Mouse (Mus musculus) embryonic facial prominence, embryonic 11.5 days (tissue): ENCODE results near the gene Fdxacb1. TPM values are rescaled to one million over a fixed set of nuclear protein-coding genes. Genes with fewer than 3 reads are reported as not detected.

Source experiments
- ATAC-seq: fragments of 200-750 bp; cut with Nextera tagmentation; replicated peaks from 2 replicates; pipeline ENCODE4 v1.8.0; 2017; ENCODE audit warnings: low read depth; ENCODE audit not compliant: insufficient number of reproducible peaks, low FRiP score, low TSS enrichment
- DNase-seq: peaks from one replicate; pipeline ENCODE4 v3.0.0-alpha.2; 2015; ENCODE audit warnings: low spot score
- H3K27ac ChIP-seq: fragments of 300-500 bp; sonication (generic); replicated peaks from 2 replicates; pipeline ENCODE4 v1.5.1; 2014; ENCODE audit warnings: mild to moderate bottlenecking, low read depth, low read length, control low read depth
- H3K27me3 ChIP-seq: fragments of 300-500 bp; sonication (generic); 2 replicates; pipeline ENCODE4 v1.6.1; 2014; ENCODE audit warnings: mild to moderate bottlenecking, low read length, moderate library complexity, mixed read lengths; ENCODE audit not compliant: control insufficient read depth, insufficient read depth
- H3K36me3 ChIP-seq: fragments of 300-500 bp; sonication (generic); replicated peaks from 2 replicates; pipeline ENCODE4 v1.6.1; 2014; ENCODE audit warnings: low read depth, mild to moderate bottlenecking, low read length, moderate library complexity, mixed read lengths; ENCODE audit not compliant: control insufficient read depth, insufficient read depth
- H3K4me1 ChIP-seq: fragments of 300-500 bp; sonication (generic); 2 replicates; pipeline ENCODE4 v1.6.1; 2014; ENCODE audit warnings: low read length, mixed read lengths; ENCODE audit not compliant: control insufficient read depth, insufficient read depth
- H3K4me2 ChIP-seq: fragments of 300-500 bp; sonication (generic); 2 replicates; pipeline ENCODE4 v1.6.1; 2014; ENCODE audit warnings: low read depth, mild to moderate bottlenecking, control low read depth, low read length, moderate library complexity
- H3K4me3 ChIP-seq: fragments of 300-500 bp; sonication (generic); 2 replicates; pipeline ENCODE4 v1.5.1; 2014; ENCODE audit warnings: low read depth, low read length, control low read depth
- H3K9ac ChIP-seq: fragments of 300-500 bp; sonication (generic); replicated peaks from 2 replicates; pipeline ENCODE4 v1.6.1; 2014; ENCODE audit warnings: mild to moderate bottlenecking, control low read depth, low read length
- H3K9me3 ChIP-seq: fragments of 300-500 bp; sonication (generic); replicated peaks from 2 replicates; pipeline ENCODE4 v1.6.1; 2016; ENCODE audit warnings: mild to moderate bottlenecking, low read length, inconsistent platforms, mixed read lengths; ENCODE audit not compliant: control insufficient read depth
- WGBS: fragments of 180-500 bp; shearing (Covaris S2); extraction: QIAGEN DNeasy Blood & Tissue Kit; methylation state at CpG from one replicate; pipeline ENCODE4 v1.1.7; 2014; 5-methylcytosine and 5-hydroxymethylcytosine counted together
- polyA plus RNA-seq: library from polyadenylated mRNA; unstranded; fragments of >200 nt; fragmentation: Nextera tagmentation; extraction: Ambion mirVana; gene quantifications from 2 replicates; pipeline ENCODE4 v1.2.1, GENCODE M21; 2014

Gene Fdxacb1
- polyA plus RNA-seq = 14.1 and 14.3 TPM in 2 replicates

DNA sequence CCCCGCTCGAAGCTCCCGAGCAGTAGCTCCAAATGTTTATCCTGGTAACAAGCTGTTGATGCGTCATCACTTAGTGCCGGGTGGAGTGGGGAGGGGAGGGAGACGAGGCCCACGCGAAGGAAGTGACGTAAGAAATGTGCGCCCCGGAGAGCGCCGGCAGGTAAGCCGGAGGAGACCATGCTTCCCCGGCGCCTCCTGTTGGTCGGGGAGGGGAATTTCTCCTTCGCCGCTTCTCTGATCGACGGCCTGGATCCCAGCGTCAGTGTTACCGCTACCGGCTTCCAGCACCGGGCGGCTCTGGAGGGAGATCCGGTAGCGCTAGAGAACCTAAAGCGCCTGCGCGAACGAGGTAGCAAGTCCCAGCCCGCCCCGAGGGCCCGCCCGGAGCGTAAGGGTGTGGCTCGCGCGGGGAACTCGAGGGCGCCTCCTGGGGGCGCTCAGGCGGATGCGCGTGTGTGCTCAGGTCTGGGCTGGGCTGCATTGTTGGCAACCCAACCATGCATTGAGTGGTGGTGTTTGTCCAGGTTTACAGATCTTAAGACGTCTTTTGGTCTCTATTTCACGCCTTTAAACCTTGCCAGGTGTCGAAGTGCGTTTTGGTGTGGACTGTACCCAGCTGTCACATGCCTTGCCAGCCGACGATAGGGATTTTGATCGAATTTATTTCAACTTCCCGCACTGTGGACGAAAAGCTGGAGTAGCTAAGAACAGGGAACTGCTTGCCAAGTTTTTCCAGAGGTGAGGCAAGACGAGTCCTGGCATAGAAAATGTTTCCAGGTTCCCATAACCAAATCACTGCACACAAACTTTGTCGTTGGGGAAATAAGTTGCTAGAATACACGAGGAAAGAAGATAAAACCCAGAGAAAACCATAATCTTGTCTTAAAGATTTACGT lies at the start of gene Fdxacb1:
TSS of gene Fdxacb1 (plus strand) at position 130 of the 896 bp plus-strand sequence.
- ATAC-seq = peak; percentile 96
- 5% methylated on average over 59 of the region's 59 CpGs for WGBS
- no peaks in the 10 kb centered on the region for H3K9me3 ChIP-seq
- H3K4me1 ChIP-seq = no peaks in the 10 kb centered on the region
- peak; percentile 99 for DNase-seq
- peak within 1 kb of the TSS; percentile 62 for H3K4me2 ChIP-seq
- H3K4me3 ChIP-seq = peak within 1 kb of the TSS; percentile 52
- no peaks in the 10 kb centered on the region for H3K36me3 ChIP-seq
- H3K27ac ChIP-seq = peak within 1 kb of the TSS; percentile 80
- H3K9ac ChIP-seq = peak within 1 kb of the TSS; percentile 76
- H3K27me3 ChIP-seq = no peaks in the 10 kb centered on the region

GRCm38 (mm10) chr9:50718878-50719277 lies 49.2 kb upstream of the Fdxacb1 start:
- 77% methylated on average over 4 of the region's 4 CpGs for WGBS
- Histone ChIP-seq H3K9me3 (no peaks in the 10 kb centered on the region), H3K4me2 (no peak overlapping the region), H3K27ac (no peak overlapping the region), H3K4me1 (no peaks in the 10 kb centered on the region), H3K9ac (no peak overlapping the region), H3K4me3 (no peak overlapping the region), H3K36me3 (no peaks in the 10 kb centered on the region), H3K27me3 (no peaks in the 10 kb centered on the region)
- ATAC-seq = no peak
- DNase-seq = no peak

DNA sequence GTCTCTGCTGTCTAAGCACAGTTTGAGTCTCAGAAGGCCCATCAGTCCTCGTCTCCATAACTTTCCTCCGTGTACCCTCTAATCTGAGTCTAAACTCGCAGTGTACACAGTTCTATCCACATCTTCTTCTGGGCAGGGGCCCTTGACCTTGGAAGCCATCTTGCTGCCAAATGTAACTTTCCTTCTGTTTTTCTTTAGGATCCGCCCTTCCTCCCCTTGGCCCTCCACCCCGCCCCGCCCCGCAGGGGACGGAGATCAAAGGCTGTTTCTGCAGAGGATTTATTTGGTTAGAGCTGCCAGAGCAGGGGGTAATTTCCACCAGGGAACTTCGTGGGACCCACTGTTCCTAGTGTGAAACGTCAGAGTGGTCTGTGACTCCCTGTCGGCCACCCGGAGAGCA lies 47.0 kb upstream of the Fdxacb1 start:
- H3K4me1 ChIP-seq = no peaks in the 10 kb centered on the region
- H3K9ac ChIP-seq = no peak overlapping the region
- 34% methylated on average over 12 of the region's 12 CpGs for WGBS
- no peak for ATAC-seq
- H3K4me2 ChIP-seq = no peak overlapping the region
- H3K27me3 ChIP-seq = no peaks in the 10 kb centered on the region
- no peak for DNase-seq
- no peaks in the 10 kb centered on the region for H3K36me3 ChIP-seq
- H3K4me3 ChIP-seq = no peak overlapping the region
- H3K9me3 ChIP-seq = no peaks in the 10 kb centered on the region
- no peak overlapping the region for H3K27ac ChIP-seq

DNA sequence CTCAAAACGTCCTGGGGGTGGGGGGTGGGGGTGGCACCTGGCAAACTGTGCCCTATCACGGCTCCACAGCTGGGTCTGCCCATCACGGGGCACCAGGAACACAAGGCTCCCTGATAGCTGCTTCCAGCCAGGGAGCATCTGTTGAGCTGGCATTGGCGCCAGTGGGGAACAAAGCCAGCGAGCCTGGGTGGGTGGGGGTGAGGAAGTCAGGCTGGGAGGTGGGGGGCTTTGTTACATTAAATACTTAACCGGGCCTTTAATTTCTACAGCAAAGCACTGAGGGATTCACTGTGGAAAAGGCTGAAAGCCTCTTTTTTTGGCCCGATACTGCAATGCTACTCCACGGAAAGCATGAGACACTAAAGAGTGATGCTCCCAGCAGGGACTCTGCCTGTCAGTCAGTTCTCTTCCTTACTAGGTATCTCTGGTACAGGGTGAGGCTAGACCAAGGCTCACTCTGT lies 45.6 kb upstream of the Fdxacb1 start:
- H3K27ac ChIP-seq = no peak overlapping the region

GRCm38 (mm10) chr9:50723406-50723805 lies 44.6 kb upstream of the Fdxacb1 start:
- Histone ChIP-seq H3K27ac (no peak overlapping the region), H3K27me3 (no peaks in the 10 kb centered on the region), H3K9me3 (no peaks in the 10 kb centered on the region), H3K36me3 (no peaks in the 10 kb centered on the region), H3K4me1 (no peaks in the 10 kb centered on the region), H3K4me2 (no peak overlapping the region), H3K4me3 (no peak overlapping the region), H3K9ac (no peak overlapping the region)
- ATAC-seq (no peak), DNase-seq (no peak)
- WGBS = 78% methylated on average over 7 of the region's 7 CpGs

More for the DNA sequence above, 45.6 kb upstream of the Fdxacb1 start:
- ATAC-seq (no peak), DNase-seq (no peak)
- Histone ChIP-seq H3K27me3 (no peaks in the 10 kb centered on the region), H3K4me3 (no peak overlapping the region), H3K9me3 (no peaks in the 10 kb centered on the region), H3K4me2 (no peak overlapping the region), H3K9ac (no peak overlapping the region), H3K36me3 (no peaks in the 10 kb centered on the region), H3K4me1 (no peaks in the 10 kb centered on the region)
- 61% methylated on average over 8 of the region's 8 CpGs for WGBS

DNA sequence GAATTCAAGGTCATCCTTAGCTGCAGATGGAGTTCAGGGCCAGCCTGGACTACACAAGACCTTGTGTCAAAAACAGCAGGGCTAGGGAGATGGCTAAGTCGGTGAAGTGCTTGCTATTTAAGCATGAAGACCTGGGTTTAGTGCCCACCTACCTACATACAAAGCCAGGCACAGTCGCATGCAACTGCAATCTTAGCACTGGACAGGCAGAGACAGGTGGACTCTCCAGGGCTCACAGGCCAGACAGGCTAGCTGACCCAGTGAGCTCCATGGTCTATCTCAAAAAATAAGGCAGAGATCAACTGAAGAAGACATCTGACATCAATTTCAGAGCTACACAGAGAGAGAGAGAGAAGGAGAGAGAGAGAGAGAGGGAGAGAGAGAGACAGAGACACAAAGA lies 43.9 kb upstream of the Fdxacb1 start:
- DNase-seq (no peak), ATAC-seq (no peak)
- Histone ChIP-seq H3K4me3 (no peak overlapping the region), H3K27me3 (no peaks in the 10 kb centered on the region), H3K27ac (no peak overlapping the region), H3K36me3 (no peaks in the 10 kb centered on the region), H3K9me3 (no peaks in the 10 kb centered on the region), H3K4me2 (no peak overlapping the region), H3K9ac (no peak overlapping the region), H3K4me1 (no peaks in the 10 kb centered on the region)
- 83% methylated on average over 2 of the region's 2 CpGs for WGBS

- Histone ChIP-seq H3K4me1 (no peaks in the 10 kb centered on the region), H3K4me2 (no peak overlapping the region), H3K27me3 (no peaks in the 10 kb centered on the region), H3K4me3 (no peak overlapping the region), H3K27ac (no peak overlapping the region), H3K36me3 (no peaks in the 10 kb centered on the region), H3K9ac (no peak overlapping the region), H3K9me3 (no peaks in the 10 kb centered on the region)
- no peak for ATAC-seq
- WGBS = 38% methylated on average over 3 of the region's 3 CpGs
- peak; percentile 31 for DNase-seq
Measured at GRCm38 (mm10) chr9:50724661-50725330, 43.2 kb upstream of the Fdxacb1 start.
